Mouse (Mus musculus): Measurements from ENCODE around the gene Prkn. TPM values are rescaled to one million over a fixed set of nuclear protein-coding genes. Genes with fewer than 3 reads are reported as not detected.

Gene Prkn
- polyA plus RNA-seq, 3 experiments from 2014 or later = 0.12 TPM; not detected in 2

DNA sequence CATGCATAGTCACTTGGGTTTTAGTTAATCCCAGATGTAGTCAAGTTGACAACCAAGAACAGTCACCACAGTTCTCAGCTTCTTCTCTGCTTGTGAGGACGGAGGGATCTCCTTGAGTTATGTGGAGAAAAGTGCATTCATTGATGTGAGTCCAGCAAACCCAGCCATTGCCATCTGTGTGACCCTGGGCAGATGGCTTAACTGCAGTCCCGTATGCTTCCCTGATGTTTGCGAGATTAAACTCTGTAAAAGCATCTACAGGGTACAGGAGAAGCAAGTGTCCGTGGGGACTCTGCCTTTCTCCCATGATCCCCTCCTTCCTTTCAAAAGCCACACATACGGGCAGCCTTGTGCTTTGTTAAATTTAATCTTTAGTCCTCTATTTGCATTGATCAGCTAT is 157.1 kb downstream of the Prkn start:
- no peak for ATAC-seq

DNA sequence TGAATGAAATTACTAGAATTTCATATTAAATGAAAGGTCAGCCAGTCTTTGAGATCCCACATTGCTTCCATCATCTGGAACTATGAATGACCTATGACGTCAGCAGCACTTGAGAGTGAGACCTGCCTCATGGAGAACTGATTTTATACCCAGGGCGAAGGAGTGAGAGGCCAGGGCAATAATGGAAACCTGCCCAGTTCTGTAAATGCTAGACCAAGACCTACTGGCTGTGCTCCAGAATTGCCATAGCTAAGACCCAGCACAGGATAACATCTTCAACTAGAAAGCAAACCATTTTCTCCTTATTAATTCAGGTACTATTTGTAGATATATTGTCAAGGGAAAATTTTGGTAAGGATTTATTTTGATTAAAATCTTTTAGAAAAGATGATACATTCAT is 183.2 kb downstream of the Prkn start:
- ATAC-seq = no peak

DNA sequence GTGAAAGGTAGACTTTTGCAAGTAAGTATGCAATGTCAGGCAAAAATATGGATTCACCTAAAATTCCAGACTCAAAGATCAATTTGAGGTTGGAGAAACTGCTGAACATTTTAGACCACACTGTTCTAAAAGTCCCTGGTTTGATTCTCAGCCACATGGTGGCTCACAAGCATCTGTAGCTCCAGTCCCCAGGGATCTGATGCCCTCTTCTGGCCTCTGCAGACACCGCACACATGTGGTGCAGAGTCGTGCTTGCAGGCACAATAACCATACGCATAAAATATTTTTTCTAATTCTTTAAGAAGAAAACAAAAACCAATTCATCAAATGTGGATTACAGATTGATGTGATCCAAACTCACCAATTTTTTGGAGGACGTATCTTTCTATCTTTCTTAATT is 189.2 kb downstream of the Prkn start:
- ATAC-seq = no peak

DNA sequence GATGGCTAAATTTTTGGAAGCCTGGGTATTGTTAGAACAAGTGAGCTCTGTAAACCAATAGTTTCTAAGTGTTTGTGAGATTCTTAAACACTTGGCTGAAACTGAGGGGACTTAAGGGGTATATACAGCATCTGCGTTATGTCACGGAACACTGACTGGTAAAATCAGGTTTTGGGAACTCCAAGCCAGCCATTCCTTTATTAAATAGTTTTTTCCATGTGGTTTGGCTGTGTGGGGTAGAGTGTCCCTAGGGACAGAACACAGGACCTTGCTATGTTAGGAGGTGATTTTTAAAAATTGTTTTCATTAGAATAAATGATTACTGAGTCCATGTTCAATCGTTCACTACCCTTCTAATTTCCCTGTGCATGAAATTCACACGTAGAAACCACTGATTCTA is 190.8 kb downstream of the Prkn start:
- ATAC-seq = no peak

DNA sequence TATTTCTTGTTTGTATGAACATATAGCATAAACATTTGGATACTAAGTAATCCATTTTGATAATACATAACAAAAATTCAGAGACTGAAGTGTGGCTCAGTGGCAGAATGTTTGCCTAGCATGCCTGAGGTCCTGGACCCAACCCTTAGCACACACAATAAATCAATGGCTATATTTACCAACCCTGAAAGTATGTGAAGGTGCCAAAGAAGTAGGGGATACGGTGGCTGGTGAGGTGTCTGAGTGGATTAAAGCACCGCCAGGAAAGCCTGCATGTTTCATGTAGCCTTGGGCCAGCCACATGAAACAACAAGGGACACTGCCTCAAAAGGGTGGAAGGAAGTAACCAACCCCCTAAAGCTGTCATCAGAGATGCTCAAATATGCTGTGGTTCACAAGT is 192.2 kb downstream of the Prkn start:
- no peak for ATAC-seq

DNA sequence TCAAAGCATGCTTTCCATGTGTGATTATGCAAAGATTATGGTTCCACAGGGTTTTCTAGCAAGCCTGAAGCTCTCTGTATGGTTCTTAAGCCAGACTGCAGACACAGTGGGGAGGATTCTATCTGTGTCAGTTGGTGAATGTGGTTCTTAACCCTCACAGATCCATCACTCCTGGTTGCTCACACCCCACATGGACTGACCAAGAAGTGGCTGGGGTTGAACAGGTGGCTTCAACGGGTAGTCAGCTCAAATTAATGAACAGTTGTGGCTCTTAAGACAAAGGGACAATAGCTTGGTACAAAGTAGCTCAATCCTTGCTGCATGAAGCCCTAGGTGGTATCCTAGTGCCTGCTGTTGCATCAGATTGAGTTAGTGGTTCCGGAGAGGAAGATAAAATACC is 193.4 kb downstream of the Prkn start:
- no peak for ATAC-seq

DNA sequence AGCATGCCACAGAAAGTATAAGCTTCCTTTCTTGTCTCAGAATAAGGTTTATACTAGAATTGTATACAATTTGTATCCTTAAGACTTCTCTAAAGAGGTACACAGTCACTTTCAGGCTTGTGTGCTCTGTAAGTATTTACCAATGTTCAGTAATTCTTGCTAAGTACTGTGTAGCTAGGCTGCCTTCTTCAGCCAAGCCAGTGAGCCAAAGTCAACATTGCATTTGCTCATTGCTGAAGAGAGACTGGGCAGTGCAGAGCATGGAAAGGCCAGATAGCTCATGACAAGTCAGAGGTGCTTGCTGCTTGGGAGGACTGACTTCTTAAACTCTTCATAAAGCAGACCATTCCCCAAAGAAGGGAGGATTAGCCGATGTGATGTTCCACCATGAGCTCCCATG is 198.1 kb downstream of the Prkn start:
- no peak for ATAC-seq

DNA sequence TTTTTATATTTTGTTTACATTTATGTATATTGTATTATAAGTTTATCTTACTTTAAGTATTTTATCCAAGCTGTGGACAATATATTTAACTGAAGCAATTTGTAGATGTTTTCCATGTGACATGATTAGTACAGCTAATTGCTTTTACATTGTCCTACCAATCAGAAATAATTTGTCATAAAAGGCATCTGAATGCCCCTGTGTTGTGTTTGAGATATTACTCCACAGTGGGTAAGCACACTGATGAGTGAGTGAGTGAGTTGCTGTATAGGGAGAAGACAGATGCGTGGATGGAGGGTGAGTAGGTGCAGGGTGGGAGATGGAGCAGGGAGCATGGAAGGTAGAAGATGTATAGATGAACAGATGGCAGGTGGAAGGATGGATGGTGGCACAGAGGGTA is 218.8 kb downstream of the Prkn start:
- ATAC-seq = no peak

DNA sequence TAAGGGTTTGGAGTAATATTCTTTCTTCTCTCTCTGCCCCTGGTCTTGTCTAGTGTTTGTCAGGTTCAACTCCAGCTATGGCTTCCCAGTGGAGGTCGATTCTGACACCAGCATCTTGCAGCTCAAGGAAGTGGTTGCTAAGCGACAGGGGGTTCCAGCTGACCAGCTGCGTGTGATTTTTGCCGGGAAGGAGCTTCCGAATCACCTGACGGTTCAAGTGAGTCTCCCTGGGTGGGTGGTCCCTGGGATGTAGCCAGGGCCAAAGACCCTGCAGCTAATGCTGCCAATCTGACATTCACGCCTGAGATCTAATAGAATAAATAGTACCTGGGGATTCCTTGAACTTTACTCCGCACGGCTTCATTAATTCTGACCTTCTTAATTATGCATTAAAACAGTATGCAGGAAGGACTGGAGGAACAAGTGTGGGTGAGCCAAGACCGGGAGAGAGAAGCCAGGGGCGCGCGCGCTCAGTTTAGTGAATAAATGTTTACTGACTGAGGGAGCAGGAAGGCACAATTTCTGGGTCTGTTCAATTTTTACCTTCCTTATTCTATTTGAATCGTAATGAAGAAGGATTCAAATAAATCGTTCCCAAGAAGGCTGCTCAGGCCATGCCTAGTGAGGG is 227.0 kb downstream of the Prkn start:
- ATAC-seq = no peak

DNA sequence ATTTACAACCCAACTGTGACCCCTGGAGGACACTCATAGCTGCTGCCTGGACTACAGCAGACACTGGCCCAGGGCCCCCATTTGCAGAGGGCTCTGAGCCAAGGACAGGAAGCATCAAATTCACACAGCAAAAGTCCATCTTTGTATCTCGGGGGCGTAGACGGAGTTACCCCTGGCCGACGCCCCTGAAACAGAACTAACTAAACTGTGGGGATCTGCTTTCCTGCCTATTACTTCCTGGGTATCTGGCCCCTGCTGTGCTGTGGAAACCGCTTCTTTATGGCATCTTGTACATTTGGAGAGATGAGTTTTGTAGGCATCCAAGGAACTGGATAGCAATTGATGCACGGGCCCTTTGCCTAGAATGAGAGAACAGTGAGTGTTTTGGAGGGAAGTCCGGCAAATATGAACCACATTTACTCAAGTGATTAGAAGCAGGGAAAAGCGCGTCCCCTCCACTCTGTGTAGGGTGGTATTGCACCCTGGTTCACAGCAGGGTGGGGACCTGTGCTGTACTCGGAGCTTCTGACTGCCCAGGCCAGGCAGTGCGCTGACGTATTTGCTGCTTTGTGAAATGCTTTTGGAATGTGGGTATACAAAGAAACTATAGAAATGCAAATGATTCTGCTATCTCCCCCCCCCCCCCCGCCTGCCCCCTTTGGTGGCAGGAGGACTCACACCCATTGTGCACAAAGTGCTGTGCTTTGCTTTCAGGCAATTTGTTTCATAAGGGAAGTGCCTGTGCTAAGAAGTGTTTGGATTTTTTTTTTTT is 227.7 kb downstream of the Prkn start:
- ATAC-seq = no peak

DNA sequence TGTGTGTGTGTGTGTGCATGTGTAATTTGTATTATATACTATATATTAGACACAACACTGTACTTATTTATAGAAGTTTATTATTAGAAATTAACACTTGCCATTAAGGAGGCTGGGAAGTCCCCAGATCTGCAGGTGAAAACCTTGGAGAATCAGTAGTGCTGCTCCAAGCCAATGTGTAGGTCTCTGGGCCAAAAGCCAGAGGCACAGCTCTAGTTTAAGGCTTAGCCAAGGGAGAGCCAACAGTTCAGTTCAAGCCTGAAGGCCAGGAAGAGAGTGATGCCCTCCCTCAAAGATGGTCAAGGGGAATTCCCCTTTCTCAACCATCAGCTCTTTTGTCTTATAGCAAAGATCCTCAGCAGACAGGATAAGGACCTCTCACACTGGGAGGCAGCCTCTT is 230.8 kb downstream of the Prkn start:
- ATAC-seq = no peak

DNA sequence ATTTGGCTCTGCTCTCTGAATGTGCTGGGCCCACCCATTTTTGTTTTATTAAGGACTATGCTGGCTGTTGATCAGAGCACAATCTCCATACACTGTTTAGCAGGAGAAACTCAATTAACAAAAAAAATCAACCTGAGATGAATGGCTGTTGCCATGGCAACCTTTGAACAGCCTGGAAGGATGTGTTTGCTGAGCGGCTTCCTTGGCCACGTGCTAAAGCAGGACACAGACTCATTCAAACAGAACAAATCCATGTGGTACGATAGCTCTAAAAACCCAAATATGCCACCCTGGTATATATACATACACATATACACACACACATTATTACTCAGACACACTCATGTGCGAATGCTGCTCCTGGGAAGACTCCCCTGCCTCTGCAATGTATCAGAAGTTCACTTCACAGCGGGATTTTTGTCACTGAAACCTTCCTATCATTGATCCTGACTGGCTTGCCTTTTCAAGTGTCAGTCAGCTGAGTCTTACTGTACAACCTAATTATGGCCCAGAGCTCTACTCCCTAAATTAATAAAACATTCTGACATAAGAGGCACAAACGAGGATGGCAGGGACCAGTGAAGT is 236.2 kb downstream of the Prkn start:
- no peak for ATAC-seq

DNA sequence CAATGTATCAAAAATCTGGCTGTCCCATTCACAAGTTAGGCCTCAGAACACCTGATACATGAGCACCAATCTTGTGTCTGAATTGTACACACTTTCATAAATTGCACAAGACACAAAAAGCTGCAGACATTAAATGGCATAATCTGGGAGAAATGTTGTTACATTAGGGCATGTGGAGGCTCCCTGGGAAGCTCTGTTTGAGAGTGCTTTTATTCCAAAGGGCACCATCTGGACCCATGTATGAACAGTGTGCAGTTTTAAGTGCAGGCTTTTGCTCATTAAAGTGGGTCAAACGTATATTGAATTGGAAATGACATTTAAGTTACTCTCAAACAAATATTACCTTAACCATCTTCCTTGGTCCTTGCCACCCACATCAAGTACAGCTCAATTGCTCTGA is 246.3 kb downstream of the Prkn start:
- ATAC-seq = no peak

DNA sequence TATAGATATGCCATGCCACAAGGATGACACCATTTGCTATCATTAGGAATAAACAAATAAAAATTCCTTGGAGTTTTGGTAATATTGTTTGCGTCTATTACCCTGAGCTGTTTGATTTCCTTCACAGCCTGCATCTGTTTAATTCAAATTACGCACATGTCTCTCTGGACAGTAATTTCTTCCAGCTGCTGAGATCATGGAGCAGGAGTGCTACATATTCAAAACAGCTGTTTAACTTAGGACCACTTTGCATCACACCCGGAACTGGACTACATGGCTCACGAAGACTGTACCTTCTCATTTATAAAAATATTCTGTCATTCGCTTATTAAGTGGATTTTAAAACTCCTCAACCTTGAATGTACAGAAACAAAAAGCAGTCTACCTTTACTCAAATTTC is 246.9 kb downstream of the Prkn start:
- ATAC-seq = no peak

DNA sequence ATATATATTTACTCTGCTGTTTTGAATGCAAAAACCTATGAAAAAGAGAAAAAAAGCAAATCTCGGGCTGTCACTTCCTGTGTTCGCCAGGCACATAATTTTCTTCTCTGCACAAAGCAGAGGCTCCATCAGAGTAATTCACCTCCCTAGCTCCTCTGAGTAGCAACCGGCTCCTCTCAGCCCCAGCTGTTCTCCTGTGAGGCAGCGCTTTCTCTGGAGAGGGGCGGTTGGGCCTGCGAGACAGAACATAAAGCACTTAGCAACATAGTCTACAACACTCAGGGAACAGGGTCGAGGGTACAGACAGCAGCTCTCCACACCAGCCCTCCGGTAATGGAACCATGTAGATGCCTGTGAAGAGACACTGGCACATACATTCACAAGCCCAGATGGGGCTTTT is 247.6 kb downstream of the Prkn start:
- no peak for ATAC-seq

DNA sequence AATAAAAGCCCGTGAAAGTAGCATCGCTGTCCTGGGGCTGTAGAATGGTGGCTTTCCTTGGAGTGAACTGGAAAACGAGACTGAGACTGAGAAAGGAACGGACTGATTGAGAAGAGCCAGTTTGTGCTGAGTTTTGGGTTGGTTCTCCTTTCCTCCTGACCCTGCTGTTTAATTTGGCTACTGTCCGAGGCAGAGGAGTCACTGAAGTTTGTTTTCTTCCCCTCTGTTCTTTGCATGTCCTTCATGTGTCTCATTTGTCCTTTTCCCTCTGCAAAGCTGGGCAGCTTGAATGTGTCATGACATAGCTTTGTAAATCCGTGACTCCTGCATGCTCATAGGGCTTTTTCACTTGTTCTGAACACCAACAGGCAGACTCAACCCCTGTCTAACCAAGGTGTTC is 249.2 kb downstream of the Prkn start:
- ATAC-seq = no peak

DNA sequence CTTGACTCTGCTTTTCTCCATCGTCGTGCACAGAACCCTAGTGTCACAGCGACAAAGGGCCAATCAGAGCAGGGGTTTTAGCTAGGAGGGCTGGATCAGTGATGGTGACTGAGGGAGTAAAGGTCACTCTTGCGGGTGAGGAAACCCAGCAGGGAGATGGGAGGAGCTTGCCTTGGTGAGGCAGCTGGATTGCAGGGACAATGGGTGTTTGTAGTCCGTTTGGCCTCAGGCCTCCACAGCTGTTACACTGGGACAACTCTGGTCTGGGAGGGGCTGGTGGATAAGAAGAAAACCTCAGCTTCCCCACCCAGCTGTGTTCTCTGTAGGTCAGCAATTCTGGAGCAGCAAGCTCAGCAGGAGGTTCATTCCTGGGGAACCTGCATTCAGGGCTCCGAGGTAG is 252.7 kb downstream of the Prkn start:
- ATAC-seq = no peak

DNA sequence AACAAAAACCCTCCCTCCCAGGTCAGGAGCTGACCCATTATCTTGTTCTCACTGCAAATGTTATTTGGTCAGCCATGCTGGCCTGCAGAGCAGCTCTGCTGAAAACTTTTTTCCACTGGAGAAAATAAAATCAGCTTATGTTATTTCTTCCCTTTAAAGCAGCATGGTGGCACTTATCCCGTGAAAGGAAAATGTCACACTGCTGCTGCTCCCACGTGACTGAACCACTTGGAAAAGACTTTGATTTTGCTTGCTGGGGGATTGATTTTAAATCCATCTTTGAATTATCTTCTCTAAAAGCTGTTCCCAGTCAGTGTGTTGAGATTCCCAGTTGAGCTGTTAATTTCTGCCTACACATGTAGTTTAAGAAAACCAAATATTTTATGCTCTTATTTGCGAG is 253.1 kb downstream of the Prkn start:
- no peak for ATAC-seq

DNA sequence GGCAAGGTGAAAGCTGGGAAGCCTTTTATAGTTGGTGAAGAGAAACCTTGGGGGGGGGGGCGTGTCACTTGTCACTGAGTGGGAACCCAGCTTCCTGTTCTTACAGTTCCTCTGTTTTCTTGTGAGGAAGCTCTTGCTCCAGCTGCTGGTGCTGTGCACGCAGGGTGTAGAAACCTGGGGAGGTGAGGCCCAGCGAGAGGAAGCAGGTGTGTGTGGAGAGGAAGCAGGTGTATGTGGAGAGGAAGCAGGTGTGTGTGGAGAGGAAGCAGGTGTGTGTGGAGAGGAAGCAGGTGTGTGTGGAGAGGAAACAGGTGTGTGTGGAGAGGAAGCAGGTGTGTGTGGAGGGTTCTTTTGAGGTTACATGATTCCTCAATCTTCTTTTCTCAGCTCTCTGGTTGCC is 266.8 kb downstream of the Prkn start:
- no peak for ATAC-seq

DNA sequence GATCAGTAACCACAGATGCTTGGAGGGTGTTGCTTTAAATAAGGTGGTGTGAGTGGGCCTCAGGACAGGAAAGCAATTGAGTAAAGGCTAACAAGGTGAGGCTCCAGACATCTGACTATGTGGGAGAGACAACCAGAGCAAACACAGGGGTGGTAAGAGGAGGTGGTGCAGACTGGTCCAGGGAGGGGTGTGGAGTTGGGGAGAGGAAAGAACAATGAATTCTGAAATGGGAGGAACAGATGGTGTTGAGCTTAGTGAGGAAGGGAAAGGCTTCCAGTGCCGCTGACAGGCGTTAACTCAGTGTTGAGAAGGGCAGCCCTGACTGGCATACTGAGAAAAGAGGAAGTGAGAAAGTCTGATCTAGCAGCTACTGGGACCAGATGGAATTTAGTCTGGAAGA is 267.7 kb downstream of the Prkn start:
- no peak for ATAC-seq

DNA sequence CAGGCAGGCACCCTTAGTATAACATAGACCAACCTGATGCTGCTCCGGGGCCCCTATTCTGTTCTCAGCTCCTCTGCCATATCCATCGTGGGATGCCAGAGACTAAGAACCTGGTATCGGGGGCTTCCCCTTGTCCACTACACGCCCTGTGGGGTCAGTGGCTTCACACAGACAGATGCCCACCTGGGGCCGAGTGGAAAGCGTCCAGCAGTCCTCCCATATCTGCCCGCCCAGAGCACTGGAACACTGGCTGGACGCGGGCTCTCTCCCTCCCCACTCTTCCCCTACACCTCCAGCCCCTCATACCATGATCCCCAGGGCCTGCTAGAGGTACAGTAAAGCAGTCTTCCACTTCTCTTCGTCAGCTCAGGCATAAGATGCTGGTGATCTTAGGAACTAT is 277.3 kb downstream of the Prkn start:
- no peak for ATAC-seq

DNA sequence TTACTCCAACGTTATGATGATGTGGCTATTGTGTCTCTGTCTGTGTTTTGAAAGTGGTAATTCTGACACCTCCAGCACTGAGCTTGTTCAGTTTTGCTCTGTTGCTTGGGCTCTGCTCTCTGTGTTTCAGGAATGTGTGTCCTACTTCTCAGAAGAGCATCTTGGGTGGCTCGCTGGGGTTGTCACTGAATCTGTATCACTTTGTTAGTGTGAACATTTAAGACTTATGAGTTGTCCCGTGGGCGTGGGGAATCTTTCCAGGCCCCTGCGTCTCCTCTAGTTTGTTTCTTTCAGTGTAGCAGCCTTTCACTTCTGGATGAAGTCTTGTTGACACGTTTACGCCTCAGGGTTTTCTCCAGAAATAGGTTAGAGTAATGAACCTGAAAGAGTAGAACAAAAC is 283.9 kb downstream of the Prkn start:
- no peak for ATAC-seq

DNA sequence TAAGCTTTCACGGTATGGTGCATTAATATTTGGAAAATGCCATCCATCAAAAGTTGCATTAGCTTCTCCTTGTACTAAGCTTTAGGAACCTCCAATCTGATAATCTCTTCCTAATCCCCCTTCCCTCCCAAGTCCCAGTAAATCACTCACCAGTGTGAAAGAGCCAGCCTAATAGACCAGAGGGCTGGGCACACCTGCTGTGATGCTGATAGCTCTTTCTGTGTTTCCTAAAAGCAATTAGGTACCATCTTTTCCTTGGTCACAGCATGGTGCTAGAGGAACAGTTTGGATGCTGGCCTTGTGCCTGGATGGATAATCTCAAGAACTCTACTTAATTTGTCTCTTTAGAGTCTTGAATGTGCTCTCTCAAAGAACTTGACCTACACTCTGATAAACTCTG is 287.0 kb downstream of the Prkn start:
- no peak for ATAC-seq

DNA sequence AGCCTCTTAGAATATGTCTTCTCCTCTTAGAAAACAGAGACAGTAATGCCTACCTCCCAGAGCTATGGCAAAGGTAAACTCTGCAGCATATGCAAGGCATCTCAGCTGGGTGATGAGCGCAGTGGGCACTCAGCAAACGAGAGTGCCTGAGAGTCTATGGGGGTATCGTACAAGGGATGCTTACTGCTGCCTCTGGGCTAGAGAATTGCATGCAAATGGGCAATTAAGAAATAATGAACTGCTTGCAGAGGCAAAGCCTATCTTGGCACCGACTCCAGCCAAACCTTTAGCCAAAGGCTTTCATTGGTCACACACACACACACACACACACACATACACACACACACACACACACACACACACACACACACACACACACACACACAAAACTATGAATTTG is 290.7 kb downstream of the Prkn start:
- ATAC-seq = no peak

DNA sequence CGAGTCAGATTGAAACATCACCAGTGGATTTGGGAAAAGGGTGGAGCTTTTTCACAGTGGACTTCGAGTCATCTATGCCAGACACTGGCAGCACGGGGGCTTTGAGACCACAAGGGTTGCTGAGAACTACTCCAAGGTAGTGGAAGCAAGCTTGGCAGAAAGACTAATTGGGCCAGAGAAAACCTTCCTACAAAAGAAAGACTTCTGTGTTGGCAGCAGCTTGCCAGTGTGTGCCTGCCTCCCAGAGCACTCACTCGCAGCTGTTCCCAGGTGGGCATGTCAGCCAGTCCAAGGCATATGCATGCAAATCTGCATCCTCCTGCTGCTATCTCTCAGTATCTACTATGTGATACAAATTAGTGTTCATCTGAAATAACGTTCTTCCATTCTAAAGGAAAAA is 302.1 kb downstream of the Prkn start:
- ATAC-seq = no peak

All from inflammation-experienced regulatory T-cells, adult 6 months (primary cell).